Mouse (Mus musculus) heart, postnatal 0 days (tissue): ENCODE measurements at regions not wholly inside any gene's neighbourhood (a gene's known extent, or its start where the extent isn't known, plus 50 kb on each side); places are given as distances from the start of the nearest gene placed in this dataset.

Experiments
- ATAC-seq: fragments of 200-750 bp; cut with Nextera tagmentation; 2 replicates; pipeline ENCODE4 v1.8.0; 2017; ENCODE audit warnings: low read depth, moderate number of reproducible peaks, moderate library complexity; ENCODE audit not compliant: insufficient read depth
- DNase-seq: peaks from one replicate; pipeline ENCODE4 v3.0.0-alpha.2; 2016; ENCODE audit warnings: low spot score
- H3K27ac ChIP-seq: fragments of 300-500 bp; sonication (generic); 2 replicates; pipeline ENCODE4 v1.5.1; 2014; ENCODE audit warnings: low read depth, mild to moderate bottlenecking
- H3K27me3 ChIP-seq: fragments of 300-500 bp; sonication (generic); 2 replicates; pipeline ENCODE4 v1.6.1; 2014; ENCODE audit warnings: low read length, mixed read lengths; ENCODE audit not compliant: control insufficient read depth, insufficient read depth
- H3K36me3 ChIP-seq: fragments of 300-500 bp; sonication (generic); replicated peaks from 2 replicates; pipeline ENCODE4 v1.6.1; 2014; ENCODE audit warnings: low read length, mixed read lengths; ENCODE audit not compliant: control insufficient read depth, insufficient read depth
- H3K4me1 ChIP-seq: fragments of 300-500 bp; sonication (generic); 2 replicates; pipeline ENCODE4 v1.6.1; 2014; ENCODE audit warnings: antibody characterized with exemption; ENCODE audit not compliant: control insufficient read depth, insufficient read depth
- H3K4me2 ChIP-seq: fragments of 300-500 bp; sonication (generic); 2 replicates; pipeline ENCODE4 v1.6.1; 2014; ENCODE audit warnings: low read depth, mild to moderate bottlenecking, low read length, moderate library complexity
- H3K4me3 ChIP-seq: fragments of 300-500 bp; sonication (generic); 2 replicates; pipeline ENCODE4 v1.5.1; 2014; ENCODE audit warnings: low read depth, low read length
- H3K9ac ChIP-seq: fragments of 300-500 bp; sonication (generic); replicated peaks from 2 replicates; pipeline ENCODE4 v1.6.1; 2014; ENCODE audit warnings: low read depth, low read length, mixed read lengths
- H3K9me3 ChIP-seq: fragments of 300-500 bp; sonication (generic); replicated peaks from 2 replicates; pipeline ENCODE4 v1.6.1; 2016; ENCODE audit warnings: low read length; ENCODE audit not compliant: control insufficient read depth
- CTCF ChIP-seq: IDR thresholded peaks from 2 replicates; pipeline ENCODE4 v1.5.1; 2016; ENCODE audit warnings: antibody characterized with exemption, control low read depth, low read depth
- EP300 ChIP-seq: IDR thresholded peaks from 2 replicates; pipeline ENCODE4 v1.6.1; 2016; ENCODE audit warnings: antibody characterized with exemption, low read depth
- WGBS: fragments of 180-500 bp; shearing (Covaris S2); extraction: QIAGEN DNeasy Blood & Tissue Kit; methylation state at CpG from one replicate; pipeline ENCODE4 v1.1.7; 2014; 5-methylcytosine and 5-hydroxymethylcytosine counted together

GRCm38 (mm10) chr6:50730744-50731718, 76.8 kb upstream of the Npvf start:
- ATAC-seq (no peak), DNase-seq (no peak)
- Histone ChIP-seq H3K27me3 (no peaks in the 10 kb centered on the region), H3K4me3 (no peak overlapping the region), H3K27ac (no peak overlapping the region), H3K4me2 (no peak overlapping the region), H3K4me1 (no peaks in the 10 kb centered on the region), H3K9me3 (no peaks in the 10 kb centered on the region), H3K9ac (no peak overlapping the region), H3K36me3 (no peaks in the 10 kb centered on the region)
- WGBS = 66% methylated on average over 14 of the region's 14 CpGs
- TF ChIP-seq CTCF = no peak
- TF ChIP-seq EP300 = no peak

GRCm38 (mm10) chr6:50734701-50735100, 80.5 kb upstream of the Npvf start:
- H3K27ac ChIP-seq = no peak overlapping the region
- no peak overlapping the region for H3K4me3 ChIP-seq
- DNase-seq (no peak), ATAC-seq (no peak)
- no peak overlapping the region for H3K9ac ChIP-seq
- H3K9me3 ChIP-seq = no peaks in the 10 kb centered on the region
- H3K27me3 ChIP-seq = no peaks in the 10 kb centered on the region
- WGBS = 79% methylated on average over 2 of the region's 2 CpGs
- no peak overlapping the region for H3K4me2 ChIP-seq
- no peak for TF ChIP-seq CTCF
- TF ChIP-seq EP300 = no peak
- H3K36me3 ChIP-seq = no peaks in the 10 kb centered on the region
- H3K4me1 ChIP-seq = no peaks in the 10 kb centered on the region

DNA sequence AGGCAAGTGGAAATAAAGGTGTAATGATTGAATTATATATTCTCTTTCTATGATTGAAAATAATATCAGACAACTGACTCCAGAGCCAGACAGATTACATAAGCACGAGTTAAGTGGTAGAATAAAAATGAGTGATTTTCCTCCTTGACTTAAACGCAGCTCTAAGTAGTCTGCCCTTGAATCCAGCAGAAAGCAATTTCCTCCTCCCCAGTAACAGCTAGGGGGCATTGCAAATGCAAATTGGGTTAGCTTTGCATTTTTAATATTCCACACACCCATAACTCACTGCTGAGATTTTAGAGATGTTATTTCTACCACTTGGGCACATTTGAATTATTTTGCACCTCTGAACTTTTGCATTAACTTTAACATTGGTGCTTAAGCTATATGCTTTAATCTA, 81.6 kb upstream of the Npvf start:
- 57% methylated on average over 2 of the region's 2 CpGs for WGBS
- H3K9me3 ChIP-seq = no peaks in the 10 kb centered on the region
- ATAC-seq (no peak), DNase-seq (no peak)
- H3K4me3 ChIP-seq = no peak overlapping the region
- H3K27ac ChIP-seq = no peak overlapping the region
- H3K4me1 ChIP-seq = no peaks in the 10 kb centered on the region
- TF ChIP-seq CTCF (no peak), EP300 (no peak)
- no peak overlapping the region for H3K4me2 ChIP-seq
- H3K27me3 ChIP-seq = no peaks in the 10 kb centered on the region
- H3K9ac ChIP-seq = no peak overlapping the region
- no peaks in the 10 kb centered on the region for H3K36me3 ChIP-seq

- H3K27me3 ChIP-seq = no peaks in the 10 kb centered on the region
- DNase-seq (no peak), ATAC-seq (no peak)
- H3K9me3 ChIP-seq = 0 out of 2 replicates have a peak, but pooled peaks cover 3% of the 10 kb centered on the region
- H3K4me1 ChIP-seq = 0 out of 2 replicates have a peak, but pooled peaks cover 5% of the 10 kb centered on the region
- no peaks in the 10 kb centered on the region for H3K36me3 ChIP-seq
- TF ChIP-seq EP300 (no peak), CTCF (no peak)
- WGBS = 50% methylated on average over 4 of the region's 4 CpGs
- no peak overlapping the region for H3K9ac ChIP-seq
- H3K4me3 ChIP-seq = no peak overlapping the region
- H3K27ac ChIP-seq = no peak overlapping the region
- no peak overlapping the region for H3K4me2 ChIP-seq
Observed at GRCm38 (mm10) chr6:50742009-50742408, 87.8 kb upstream of the Npvf start.

DNA sequence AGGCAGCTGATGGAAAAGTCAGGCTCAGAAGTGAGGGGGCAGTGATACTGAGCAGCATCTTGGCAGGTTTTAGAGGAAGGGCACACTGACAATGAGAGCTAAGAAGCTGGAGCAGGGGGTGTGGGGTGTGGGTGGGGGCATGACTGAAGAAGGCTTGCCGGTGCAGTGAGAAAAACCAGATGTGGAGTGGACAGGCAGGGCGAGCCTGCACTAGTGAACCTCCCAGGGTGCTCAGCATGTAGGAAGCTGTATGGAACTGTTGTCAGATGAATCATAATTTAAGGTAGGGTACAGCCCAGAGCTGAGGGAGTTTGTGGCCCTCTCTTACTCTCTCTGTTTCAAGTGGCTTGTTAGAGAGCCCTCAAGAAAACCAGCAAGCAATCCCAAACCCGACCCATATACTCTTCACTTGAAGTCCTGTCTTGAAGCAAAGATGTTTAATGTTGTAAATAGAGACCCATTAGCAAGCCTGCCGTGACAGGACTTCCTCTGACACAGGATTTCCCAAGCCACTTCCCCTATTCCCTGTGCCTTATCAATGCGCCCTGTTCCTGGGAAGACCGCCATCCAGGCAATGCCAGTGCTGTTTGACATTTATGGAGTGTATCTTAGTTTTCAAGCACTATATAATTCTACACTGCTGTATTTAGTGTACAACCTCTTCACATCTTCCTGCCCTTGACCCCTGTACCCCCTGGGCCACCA, 90.4 kb upstream of the Npvf start:
- Histone ChIP-seq H3K27ac (no peak overlapping the region), H3K27me3 (no peaks in the 10 kb centered on the region), H3K4me3 (no peak overlapping the region), H3K4me1 (0 out of 2 replicates have a peak, but pooled peaks cover 5% of the 10 kb centered on the region), H3K9me3 (0 out of 2 replicates have a peak, but pooled peaks cover 3% of the 10 kb centered on the region), H3K9ac (no peak overlapping the region), H3K36me3 (no peaks in the 10 kb centered on the region), H3K4me2 (no peak overlapping the region)
- DNase-seq = peak; percentile 7
- 33% methylated on average over 6 of the region's 6 CpGs for WGBS
- TF ChIP-seq EP300 (no peak), CTCF (no peak)
- ATAC-seq = no peak
